Mouse (Mus musculus): Measurements from ENCODE around the gene Gadd45gip1.

Gadd45gip1 gene

GRCm38 (mm10) chr8:84831490-84831889 is at the start of gene Gadd45gip1:
Gadd45gip1 (plus strand) TSS chr8:84831522.
- DNase-seq (ENCODE audit: low spot score in 2 of 2): no peak

- DNase-seq (ENCODE audit: low spot score in 2 of 2): no peak
These were observed 49.4 kb upstream of the Gadd45gip1 start for GRCm38 (mm10) chr8:84781686-84782505.

GRCm38 (mm10) chr8:84782680-84783079 is 48.6 kb upstream of the Gadd45gip1 start:
- DNase-seq (ENCODE audit: low spot score in 2 of 2): no peak

GRCm38 (mm10) chr8:84783198-84783918 is 48.0 kb upstream of the Gadd45gip1 start:
- DNase-seq (ENCODE audit: low spot score in 2 of 2): no peak

GRCm38 (mm10) chr8:84783919-84784581 is 47.3 kb upstream of the Gadd45gip1 start:
- DNase-seq (ENCODE audit: low spot score in 2 of 2): no peak

GRCm38 (mm10) chr8:84784681-84785505 is 46.4 kb upstream of the Gadd45gip1 start:
- DNase-seq (ENCODE audit: low spot score in 2 of 2): no peak

- no peak for DNase-seq (ENCODE audit: low spot score in 2 of 2)
These were observed 45.9 kb upstream of the Gadd45gip1 start for GRCm38 (mm10) chr8:84785506-84785755.

- peak in 1 of 2 experiments; percentile 67 for DNase-seq (ENCODE audit: low spot score in 2 of 2)
These were observed 45.3 kb upstream of the Gadd45gip1 start for GRCm38 (mm10) chr8:84785756-84786677.

- DNase-seq (ENCODE audit: low spot score in 2 of 2): no peak
These were observed 44.4 kb upstream of the Gadd45gip1 start for GRCm38 (mm10) chr8:84786801-84787467.

GRCm38 (mm10) chr8:84787523-84788302 is 43.6 kb upstream of the Gadd45gip1 start:
- DNase-seq (ENCODE audit: low spot score in 2 of 2): no peak

- peak; percentile 71 to 85 for DNase-seq (ENCODE audit: low spot score in 2 of 2)
These were observed 42.4 kb upstream of the Gadd45gip1 start for GRCm38 (mm10) chr8:84788896-84789295.

- DNase-seq (ENCODE audit: low spot score in 2 of 2): no peak
These were observed 42.0 kb upstream of the Gadd45gip1 start for GRCm38 (mm10) chr8:84789345-84789744.

- DNase-seq (ENCODE audit: low spot score in 2 of 2): no peak
These were observed 41.4 kb upstream of the Gadd45gip1 start for GRCm38 (mm10) chr8:84789855-84790486.

- no peak for DNase-seq (ENCODE audit: low spot score in 2 of 2)
These were observed 40.8 kb upstream of the Gadd45gip1 start for GRCm38 (mm10) chr8:84790537-84790936.

- no peak for DNase-seq (ENCODE audit: low spot score in 2 of 2)
These were observed 38.8 kb upstream of the Gadd45gip1 start for GRCm38 (mm10) chr8:84792429-84792947.

- no peak for DNase-seq (ENCODE audit: low spot score in 2 of 2)
These were observed 38.2 kb upstream of the Gadd45gip1 start for GRCm38 (mm10) chr8:84793134-84793533.

GRCm38 (mm10) chr8:84793791-84794485 is 37.4 kb upstream of the Gadd45gip1 start:
- DNase-seq (ENCODE audit: low spot score in 2 of 2): no peak

- DNase-seq (ENCODE audit: low spot score in 2 of 2): no peak
These were observed 36.8 kb upstream of the Gadd45gip1 start for GRCm38 (mm10) chr8:84794486-84794885.
